Mouse (Mus musculus) kidney, postnatal 0 days (tissue): ENCODE data around the gene Creb1. TPM values are rescaled to one million over a fixed set of nuclear protein-coding genes. Genes with fewer than 3 reads are reported as not detected.
A peak's percentile ranks its signal among the peaks of the same experiment; 100 is the strongest.

Experiments
- ATAC-seq: fragments of 200-750 bp; cut with Nextera tagmentation; replicated peaks from 2 replicates; pipeline ENCODE4 v1.8.0; 2017; ENCODE audit warnings: low read depth, moderate number of reproducible peaks, moderate TSS enrichment, moderate library complexity; ENCODE audit not compliant: low FRiP score
- DNase-seq: peaks from one replicate; pipeline ENCODE4 v3.0.0-alpha.2; 2016; ENCODE audit warnings: low spot score
- H3K27ac ChIP-seq: fragments of 300-500 bp; sonication (generic); 2 replicates; pipeline ENCODE4 v1.5.1; 2014; ENCODE audit warnings: mild to moderate bottlenecking
- H3K27me3 ChIP-seq: fragments of 300-500 bp; sonication (generic); 2 replicates; pipeline ENCODE4 v1.6.1; 2014; ENCODE audit warnings: low read length, mixed read lengths; ENCODE audit not compliant: insufficient read depth
- H3K36me3 ChIP-seq: fragments of 300-500 bp; sonication (generic); 2 replicates; pipeline ENCODE4 v1.6.1; 2014; ENCODE audit warnings: low read length, mixed read lengths; ENCODE audit not compliant: insufficient read depth
- H3K4me1 ChIP-seq: fragments of 300-500 bp; sonication (generic); replicated peaks from 2 replicates; pipeline ENCODE4 v1.6.1; 2014; ENCODE audit warnings: antibody characterized with exemption, low read length, mixed read lengths; ENCODE audit not compliant: insufficient read depth
- H3K4me2 ChIP-seq: fragments of 300-500 bp; sonication (generic); 2 replicates; pipeline ENCODE4 v1.6.1; 2014; ENCODE audit warnings: mild to moderate bottlenecking, low read length, moderate library complexity, mixed read lengths
- H3K4me3 ChIP-seq: fragments of 300-500 bp; sonication (generic); replicated peaks from 2 replicates; pipeline ENCODE4 v1.5.1; 2014; ENCODE audit warnings: low read depth, low read length
- H3K9ac ChIP-seq: fragments of 300-500 bp; sonication (generic); 2 replicates; pipeline ENCODE4 v1.6.1; 2014; ENCODE audit warnings: low read depth, low read length
- H3K9me3 ChIP-seq: fragments of 300-500 bp; sonication (generic); replicated peaks from 2 replicates; pipeline ENCODE4 v1.6.1; 2016; ENCODE audit warnings: low read length, inconsistent platforms, mixed read lengths
- CTCF ChIP-seq: IDR thresholded peaks from 2 replicates; pipeline ENCODE4 v1.5.1; 2016; ENCODE audit warnings: antibody characterized with exemption, low read depth, mild to moderate bottlenecking, moderate library complexity
- WGBS: fragments of 180-500 bp; shearing (Covaris S2); extraction: QIAGEN DNeasy Blood & Tissue Kit; methylation state at CpG from one replicate; pipeline ENCODE4 v1.1.7; 2014; 5-methylcytosine and 5-hydroxymethylcytosine counted together
- polyA plus RNA-seq: library from polyadenylated mRNA; unstranded; fragments of >200 nt; fragmentation: Nextera tagmentation; extraction: Ambion mirVana; gene quantifications from 2 replicates; pipeline ENCODE4 v1.2.1, GENCODE M21; 2015

Gene Creb1
- polyA plus RNA-seq, 1 experiment from 2014 or later: 18.1 TPM

- Histone ChIP-seq H3K4me2 (no peak overlapping the region), H3K27ac (no peak overlapping the region), H3K36me3 (no peaks in the 10 kb centered on the region), H3K27me3 (no peaks in the 10 kb centered on the region), H3K4me1 (no peaks in the 10 kb centered on the region), H3K4me3 (no peak overlapping the region), H3K9me3 (no peaks in the 10 kb centered on the region), H3K9ac (no peak overlapping the region)
- no peak for ATAC-seq
- DNase-seq: no peak
- 52% methylated on average over 1 of the region's 1 CpGs for WGBS
- TF ChIP-seq CTCF: no peak
Observed at GRCm38 (mm10) chr1:64523117-64523516, 9.3 kb upstream of the Creb1 start.

DNA sequence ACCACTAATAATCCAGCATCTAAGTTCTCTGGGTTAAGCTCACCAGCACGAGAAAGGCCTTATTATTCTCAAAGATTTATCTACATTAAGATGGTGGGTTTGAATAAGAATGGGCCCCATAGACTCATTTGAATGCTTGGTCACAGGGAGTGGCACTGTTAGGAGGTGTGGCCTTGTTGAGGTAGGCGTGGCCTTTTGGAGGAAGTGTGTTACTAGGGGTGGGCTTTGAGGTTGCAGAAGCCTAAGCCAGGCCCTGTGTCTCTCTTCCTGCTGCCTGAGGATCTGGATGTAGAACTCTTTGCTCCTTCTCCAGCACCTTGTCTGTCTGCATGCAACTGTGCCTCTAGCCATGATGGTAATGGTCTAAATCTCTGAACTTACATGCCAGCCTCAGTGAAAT, 7.8 kb upstream of the Creb1 start:
- DNase-seq (no peak), ATAC-seq (no peak)
- 80% methylated on average over 2 of the region's 2 CpGs for WGBS
- TF ChIP-seq CTCF: no peak
- H3K9ac ChIP-seq: no peak overlapping the region
- no peak overlapping the region for H3K4me2 ChIP-seq
- no peak overlapping the region for H3K27ac ChIP-seq
- H3K9me3 ChIP-seq: no peaks in the 10 kb centered on the region
- no peaks in the 10 kb centered on the region for H3K27me3 ChIP-seq
- no peaks in the 10 kb centered on the region for H3K4me1 ChIP-seq
- no peaks in the 10 kb centered on the region for H3K36me3 ChIP-seq
- no peak overlapping the region for H3K4me3 ChIP-seq

GRCm38 (mm10) chr1:64527626-64528025, 4.8 kb upstream of the Creb1 start:
- no peak for TF ChIP-seq CTCF
- Histone ChIP-seq H3K9me3 (no peaks in the 10 kb centered on the region), H3K27ac (no peak overlapping the region), H3K27me3 (no peaks in the 10 kb centered on the region), H3K9ac (no peak overlapping the region), H3K4me1 (0 out of 2 replicates have a peak, but pooled peaks cover 6% of the 10 kb centered on the region), H3K4me2 (no peak overlapping the region), H3K36me3 (no peaks in the 10 kb centered on the region), H3K4me3 (no peak overlapping the region)
- DNase-seq (no peak), ATAC-seq (no peak)

- Histone ChIP-seq H3K4me1 (0 out of 2 replicates have a peak, but pooled peaks cover 12% of the 10 kb centered on the region), H3K36me3 (no peaks in the 10 kb centered on the region), H3K27ac (no peak overlapping the region), H3K9me3 (no peaks in the 10 kb centered on the region), H3K9ac (no peak overlapping the region), H3K4me3 (no peak overlapping the region), H3K4me2 (no peak overlapping the region), H3K27me3 (no peaks in the 10 kb centered on the region)
- ATAC-seq: no peak
- 85% methylated on average over 5 of the region's 5 CpGs for WGBS
- no peak for DNase-seq
- TF ChIP-seq CTCF: no peak
Observed at GRCm38 (mm10) chr1:64529781-64530315, 2.6 kb upstream of the Creb1 start.

- Histone ChIP-seq H3K4me3 (peak overlapping the region; percentile 89), H3K36me3 (no peaks in the 10 kb centered on the region), H3K4me1 (0 out of 2 replicates have a peak, but pooled peaks cover 12% of the 10 kb centered on the region), H3K9ac (peak overlapping the region; percentile 99), H3K9me3 (no peaks in the 10 kb centered on the region), H3K27ac (peak overlapping the region; percentile 100), H3K4me2 (peak overlapping the region; percentile 76), H3K27me3 (no peaks in the 10 kb centered on the region)
- DNase-seq (no peak), ATAC-seq (no peak)
- 9% methylated on average over 7 of the region's 7 CpGs for WGBS
- no peak for TF ChIP-seq CTCF
Observed at GRCm38 (mm10) chr1:64531548-64531947, 897 bp upstream of the Creb1 start.

GRCm38 (mm10) chr1:64532067-64532523, 350 bp upstream of the Creb1 start:
- peak overlapping the region; percentile 89 for H3K4me3 ChIP-seq
- TF ChIP-seq CTCF: no peak
- no peaks in the 10 kb centered on the region for H3K27me3 ChIP-seq
- DNase-seq (no peak), ATAC-seq (peak; percentile 65)
- WGBS: under 1% methylated on average over 34 of the region's 34 CpGs
- H3K9me3 ChIP-seq: no peaks in the 10 kb centered on the region
- peak overlapping the region; percentile 99 for H3K9ac ChIP-seq
- no peaks in the 10 kb centered on the region for H3K36me3 ChIP-seq
- 0 out of 2 replicates have a peak, but pooled peaks cover 12% of the 10 kb centered on the region for H3K4me1 ChIP-seq
- H3K4me2 ChIP-seq: peak overlapping the region; percentile 76
- peak overlapping the region; percentile 100 for H3K27ac ChIP-seq
